Mouse (Mus musculus) hindbrain, embryonic 11.5 days (tissue): ENCODE data around the gene Tbc1d32. TPM values are rescaled to one million over a fixed set of nuclear protein-coding genes. Genes with fewer than 3 reads are reported as not detected.

ENCODE experiments used
- ATAC-seq: fragments of 200-750 bp; cut with Nextera tagmentation; 2 replicates; pipeline ENCODE4 v1.8.0; 2017; ENCODE audit warnings: mild to moderate bottlenecking, moderate TSS enrichment, moderate library complexity; ENCODE audit not compliant: low FRiP score
- DNase-seq: peaks from one replicate; pipeline ENCODE4 v3.0.0-alpha.2; 2015; ENCODE audit warnings: low spot score
- H3K27ac ChIP-seq: fragments of 300-500 bp; sonication (generic); 2 replicates; pipeline ENCODE4 v1.5.1; 2014; ENCODE audit warnings: mild to moderate bottlenecking, low read depth, low read length
- H3K27me3 ChIP-seq: fragments of 300-500 bp; sonication (generic); 2 replicates; pipeline ENCODE4 v1.6.1; 2014; ENCODE audit warnings: mild to moderate bottlenecking, low read length, moderate library complexity, mixed read lengths; ENCODE audit not compliant: control insufficient read depth, insufficient read depth
- H3K36me3 ChIP-seq: fragments of 300-500 bp; sonication (generic); 2 replicates; pipeline ENCODE4 v1.6.1; 2014; ENCODE audit warnings: mild to moderate bottlenecking, low read length, moderate library complexity, mixed read lengths; ENCODE audit not compliant: control insufficient read depth, insufficient read depth
- H3K4me1 ChIP-seq: fragments of 300-500 bp; sonication (generic); replicated peaks from 2 replicates; pipeline ENCODE4 v1.6.1; 2014; ENCODE audit warnings: low read length, mixed read lengths; ENCODE audit not compliant: control insufficient read depth, insufficient read depth
- H3K4me2 ChIP-seq: fragments of 300-500 bp; sonication (generic); replicated peaks from 2 replicates; pipeline ENCODE4 v1.6.1; 2014; ENCODE audit warnings: mild to moderate bottlenecking, low read depth, low read length
- H3K4me3 ChIP-seq: fragments of 300-500 bp; sonication (generic); 2 replicates; pipeline ENCODE4 v1.5.1; 2014; ENCODE audit warnings: low read depth, low read length
- H3K9ac ChIP-seq: fragments of 300-500 bp; sonication (generic); 2 replicates; pipeline ENCODE4 v1.6.1; 2014; ENCODE audit warnings: low read depth, low read length
- H3K9me3 ChIP-seq: fragments of 300-500 bp; sonication (generic); 2 replicates; pipeline ENCODE4 v1.6.1; 2016; ENCODE audit warnings: low read length; ENCODE audit not compliant: control insufficient read depth
- WGBS: fragments of 180-500 bp; shearing (Covaris S2); extraction: QIAGEN DNeasy Blood & Tissue Kit; methylation state at CpG from one replicate; pipeline ENCODE4 v1.1.7; 2014; 5-methylcytosine and 5-hydroxymethylcytosine counted together
- polyA plus RNA-seq: library from polyadenylated mRNA; unstranded; fragments of >200 nt; fragmentation: Nextera tagmentation; extraction: Ambion mirVana; gene quantifications from 2 replicates; pipeline ENCODE4 v1.2.1, GENCODE M21; 2014

The Tbc1d32 gene
- polyA plus RNA-seq, 1 experiment from 2014 or later: 3.8 TPM

DNA sequence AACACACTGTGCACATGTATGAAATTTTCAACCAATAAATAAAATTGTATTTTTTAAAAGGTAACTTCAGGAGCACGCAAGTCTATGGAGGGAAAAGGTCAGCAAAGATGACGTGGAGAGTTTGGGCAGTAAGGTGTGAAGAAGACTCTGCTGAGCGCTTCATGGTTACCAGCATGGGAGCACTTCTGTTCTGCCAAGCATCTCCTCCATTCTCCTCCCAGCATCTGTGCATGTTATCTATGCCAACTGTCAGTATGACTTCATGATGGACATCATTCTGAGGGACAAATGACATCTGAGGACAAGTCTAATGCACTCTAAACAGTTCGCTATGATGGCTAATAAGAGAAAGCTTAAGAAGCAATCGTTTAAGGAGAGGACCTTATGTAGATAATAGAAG, 91.3 kb downstream of the Tbc1d32 start:
- WGBS: 93% methylated on average over 5 of the region's 5 CpGs
- no peak overlapping the region for H3K4me3 ChIP-seq
- no peak overlapping the region for H3K9ac ChIP-seq
- H3K9me3 ChIP-seq: no peaks in the 10 kb centered on the region
- no peak overlapping the region for H3K27ac ChIP-seq
- H3K4me2 ChIP-seq: no peak overlapping the region
- DNase-seq (no peak), ATAC-seq (no peak)
- H3K36me3 ChIP-seq: no peaks in the 10 kb centered on the region
- H3K4me1 ChIP-seq: no peaks in the 10 kb centered on the region
- H3K27me3 ChIP-seq: no peaks in the 10 kb centered on the region

DNA sequence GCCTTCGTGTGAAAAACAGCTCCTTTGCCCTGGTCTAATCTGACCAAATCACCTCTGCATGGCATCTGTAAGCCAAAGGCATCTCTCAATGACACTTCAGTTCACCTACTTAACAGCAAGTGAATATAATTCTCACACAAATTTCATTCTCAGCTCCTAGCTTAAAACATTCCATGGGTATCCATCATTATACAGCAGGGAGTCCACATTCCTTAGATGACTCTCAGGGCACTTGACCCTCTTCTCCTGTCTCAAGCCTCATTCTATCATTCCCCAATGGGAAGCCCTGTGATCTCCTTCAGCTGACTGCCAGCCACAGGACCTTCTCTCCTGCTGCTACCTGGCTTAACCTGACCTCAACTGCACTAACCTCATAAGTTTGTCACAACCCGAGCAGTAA, 98.8 kb downstream of the Tbc1d32 start:
- Histone ChIP-seq H3K27me3 (no peaks in the 10 kb centered on the region), H3K27ac (no peak overlapping the region), H3K9me3 (no peaks in the 10 kb centered on the region), H3K4me3 (no peak overlapping the region), H3K4me1 (no peaks in the 10 kb centered on the region), H3K36me3 (no peaks in the 10 kb centered on the region), H3K4me2 (no peak overlapping the region), H3K9ac (no peak overlapping the region)
- WGBS: 83% methylated on average over 2 of the region's 2 CpGs
- ATAC-seq (no peak), DNase-seq (no peak)

DNA sequence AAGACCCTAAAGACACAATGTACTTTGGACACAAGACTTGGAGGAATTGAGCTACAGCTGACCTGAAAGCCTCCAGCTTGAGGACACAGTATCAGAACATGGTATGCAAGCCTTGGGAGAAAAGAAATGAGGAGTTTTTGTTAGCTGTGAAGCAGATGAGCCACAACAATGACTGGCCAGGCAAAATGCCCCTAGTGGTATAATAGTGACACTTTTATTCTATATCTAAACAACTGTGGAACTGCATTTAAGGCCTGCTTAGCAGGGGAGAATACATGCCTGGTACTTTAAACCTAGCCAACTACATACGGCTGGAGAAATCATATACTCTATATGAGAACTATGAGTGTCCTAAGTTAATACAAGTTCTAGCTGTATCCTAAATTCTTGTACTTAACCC, 101.5 kb downstream of the Tbc1d32 start:
- no peak overlapping the region for H3K27ac ChIP-seq
- H3K4me2 ChIP-seq: no peak overlapping the region
- no peaks in the 10 kb centered on the region for H3K36me3 ChIP-seq
- ATAC-seq (no peak), DNase-seq (no peak)
- H3K9me3 ChIP-seq: no peaks in the 10 kb centered on the region
- no peaks in the 10 kb centered on the region for H3K4me1 ChIP-seq
- no peak overlapping the region for H3K9ac ChIP-seq
- H3K4me3 ChIP-seq: no peak overlapping the region
- 90% methylated on average over 1 of the region's 1 CpGs for WGBS
- H3K27me3 ChIP-seq: no peaks in the 10 kb centered on the region

DNA sequence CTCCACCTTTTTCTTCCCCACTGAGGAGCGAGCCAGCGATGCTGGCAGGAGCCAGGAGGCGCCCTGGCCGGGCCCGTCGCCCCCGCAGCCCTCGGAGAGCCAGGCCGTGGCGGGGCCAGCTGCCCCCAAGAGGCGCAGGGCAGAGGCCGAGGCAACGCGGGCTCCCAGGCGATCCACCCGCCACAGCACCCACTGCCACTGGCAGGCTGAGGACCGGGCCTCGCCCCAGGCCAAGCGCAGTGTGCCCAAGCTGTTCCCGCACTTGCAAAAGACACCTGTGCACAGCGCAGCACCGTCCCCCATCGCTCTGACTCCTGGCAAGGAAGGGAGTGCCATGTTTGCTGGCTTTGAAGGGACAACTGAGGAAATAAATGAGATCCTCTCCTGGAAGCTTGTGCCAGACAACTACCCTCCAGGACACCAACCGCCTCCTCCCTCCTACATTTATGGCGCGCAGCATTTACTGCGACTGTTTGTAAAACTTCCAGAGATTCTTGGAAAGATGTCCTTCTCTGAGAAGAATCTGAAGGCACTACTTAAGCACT, 112.8 kb downstream of the Tbc1d32 start:
- no peaks in the 10 kb centered on the region; the same call in 1 of the 2 replicates for H3K4me1 ChIP-seq
- H3K4me2 ChIP-seq: peak overlapping the region; percentile 85
- WGBS: 13% methylated on average over 26 of the region's 27 CpGs
- H3K36me3 ChIP-seq: no peaks in the 10 kb centered on the region
- peak overlapping the region; percentile 82 for H3K9ac ChIP-seq
- ATAC-seq (peak; percentile 87), DNase-seq (no peak)
- no peaks in the 10 kb centered on the region for H3K27me3 ChIP-seq
- peak overlapping the region; percentile 59 for H3K4me3 ChIP-seq
- peak overlapping the region; percentile 74 for H3K27ac ChIP-seq
- no peaks in the 10 kb centered on the region for H3K9me3 ChIP-seq

DNA sequence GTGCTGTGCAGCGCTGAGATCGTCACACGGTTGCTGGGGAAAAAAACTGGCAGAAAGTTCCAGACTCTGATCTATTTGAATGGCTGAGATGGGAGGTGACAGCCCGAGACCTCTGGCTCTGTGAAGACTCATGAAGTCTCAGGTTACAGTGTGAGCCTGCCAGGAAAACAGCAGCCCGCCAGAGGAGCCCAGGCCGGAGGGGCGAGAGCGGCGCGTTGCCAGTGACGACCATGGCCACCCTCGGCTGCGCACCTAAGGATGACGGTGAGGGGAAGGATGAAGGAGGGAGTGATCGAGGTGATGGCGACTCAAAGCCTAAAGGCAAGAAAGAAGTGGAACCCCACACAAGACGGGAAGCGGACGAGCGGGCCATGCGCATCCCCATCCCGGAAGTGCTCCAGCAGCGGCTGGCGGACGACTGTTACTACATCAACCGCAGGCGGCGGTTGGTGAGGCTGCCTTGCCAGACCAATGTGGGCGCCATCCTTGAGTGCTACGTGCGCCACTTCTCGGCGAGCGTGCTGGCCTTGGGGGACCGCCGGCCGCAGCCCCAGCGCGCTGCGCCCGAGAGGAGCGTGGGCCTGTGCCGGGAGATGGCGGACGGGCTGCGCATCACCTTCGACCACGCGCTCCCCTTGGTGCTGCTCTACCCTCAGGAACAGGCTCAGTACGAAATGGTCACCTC, 113.4 kb downstream of the Tbc1d32 start:
- peak overlapping the region; percentile 74 for H3K27ac ChIP-seq
- peak; percentile 81 for DNase-seq
- H3K4me1 ChIP-seq: no peaks in the 10 kb centered on the region; the same call in 1 of the 2 replicates
- ATAC-seq: peak; percentile 93
- H3K9ac ChIP-seq: peak overlapping the region; percentile 82
- H3K36me3 ChIP-seq: no peaks in the 10 kb centered on the region
- peak overlapping the region; percentile 85 for H3K4me2 ChIP-seq
- no peaks in the 10 kb centered on the region for H3K9me3 ChIP-seq
- peak overlapping the region; percentile 59 for H3K4me3 ChIP-seq
- WGBS: under 1% methylated on average over 50 of the region's 50 CpGs
- H3K27me3 ChIP-seq: no peaks in the 10 kb centered on the region

DNA sequence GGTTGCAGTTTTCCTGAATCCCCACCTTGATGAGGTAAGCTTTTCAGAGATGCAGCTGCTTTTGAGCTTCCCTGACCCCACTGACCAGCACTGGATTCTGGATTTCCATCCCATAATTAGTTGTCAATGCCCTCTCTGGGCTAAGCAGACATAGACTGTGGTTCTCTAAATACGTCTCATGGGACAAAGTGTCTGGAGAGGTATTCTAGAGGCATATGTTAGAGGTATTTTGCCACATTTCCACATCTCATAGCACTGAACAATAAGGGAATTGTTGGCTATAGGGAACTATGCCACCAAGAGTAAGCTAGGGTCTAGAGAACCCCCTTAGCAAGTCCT, 121.5 kb downstream of the Tbc1d32 start:
- ATAC-seq: no peak; the same call in 1 of the 2 replicates
- no peaks in the 10 kb centered on the region for H3K9me3 ChIP-seq
- 59% methylated on average over 1 of the region's 1 CpGs for WGBS
- no peaks in the 10 kb centered on the region for H3K27me3 ChIP-seq
- H3K4me3 ChIP-seq: no peak overlapping the region
- DNase-seq: no peak
- no peaks in the 10 kb centered on the region for H3K4me1 ChIP-seq
- no peak overlapping the region for H3K27ac ChIP-seq
- H3K4me2 ChIP-seq: no peak overlapping the region
- no peak overlapping the region for H3K9ac ChIP-seq
- no peaks in the 10 kb centered on the region for H3K36me3 ChIP-seq

DNA sequence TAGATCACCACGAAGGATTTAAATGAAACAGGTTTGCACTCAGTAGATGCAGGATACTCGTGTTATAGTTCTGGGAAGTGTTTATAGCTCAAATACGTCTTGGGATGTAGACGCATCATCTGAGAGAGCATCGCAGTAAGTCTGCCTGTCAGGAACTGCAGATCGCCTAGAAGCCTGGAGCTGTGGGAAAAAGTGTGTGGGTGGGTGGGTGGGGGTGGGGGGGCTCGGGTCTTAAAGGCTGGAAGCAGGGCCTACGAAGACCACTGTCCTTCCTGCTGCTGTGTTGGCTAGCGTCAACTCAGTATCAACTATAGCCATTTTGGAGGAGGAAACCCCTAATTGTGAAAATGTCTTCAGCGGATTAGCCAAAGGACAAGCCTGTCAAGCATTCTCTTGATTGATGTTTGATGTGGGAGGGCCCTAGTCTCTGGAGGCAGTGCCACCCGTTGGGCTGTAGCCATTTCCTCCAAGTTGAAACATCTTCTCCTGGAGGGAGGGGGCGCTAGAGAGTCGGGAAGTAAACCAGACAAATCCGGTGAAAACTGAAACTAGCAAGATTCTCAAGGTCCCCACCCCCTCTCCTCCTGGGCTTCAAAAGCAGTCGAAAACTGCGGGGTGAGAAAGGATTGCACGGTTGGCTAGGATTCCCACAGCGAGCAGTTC, 122.0 kb downstream of the Tbc1d32 start, which contains the start of gene Msl3l2:
Msl3l2 (plus strand) TSS at position 585 of the 663 bp plus-strand sequence.
- DNase-seq (peak; percentile 86), ATAC-seq (peak; percentile 75)
- no peaks in the 10 kb centered on the region for H3K36me3 ChIP-seq
- H3K27ac ChIP-seq: no peak within 1 kb of the TSS
- H3K4me1 ChIP-seq: no peaks in the 10 kb centered on the region
- no peaks in the 10 kb centered on the region for H3K27me3 ChIP-seq
- no peak within 1 kb of the TSS for H3K4me2 ChIP-seq
- H3K9me3 ChIP-seq: no peaks in the 10 kb centered on the region
- no peak within 1 kb of the TSS for H3K4me3 ChIP-seq
- H3K9ac ChIP-seq: no peak within 1 kb of the TSS
- 25% methylated on average over 18 of the region's 18 CpGs for WGBS

DNA sequence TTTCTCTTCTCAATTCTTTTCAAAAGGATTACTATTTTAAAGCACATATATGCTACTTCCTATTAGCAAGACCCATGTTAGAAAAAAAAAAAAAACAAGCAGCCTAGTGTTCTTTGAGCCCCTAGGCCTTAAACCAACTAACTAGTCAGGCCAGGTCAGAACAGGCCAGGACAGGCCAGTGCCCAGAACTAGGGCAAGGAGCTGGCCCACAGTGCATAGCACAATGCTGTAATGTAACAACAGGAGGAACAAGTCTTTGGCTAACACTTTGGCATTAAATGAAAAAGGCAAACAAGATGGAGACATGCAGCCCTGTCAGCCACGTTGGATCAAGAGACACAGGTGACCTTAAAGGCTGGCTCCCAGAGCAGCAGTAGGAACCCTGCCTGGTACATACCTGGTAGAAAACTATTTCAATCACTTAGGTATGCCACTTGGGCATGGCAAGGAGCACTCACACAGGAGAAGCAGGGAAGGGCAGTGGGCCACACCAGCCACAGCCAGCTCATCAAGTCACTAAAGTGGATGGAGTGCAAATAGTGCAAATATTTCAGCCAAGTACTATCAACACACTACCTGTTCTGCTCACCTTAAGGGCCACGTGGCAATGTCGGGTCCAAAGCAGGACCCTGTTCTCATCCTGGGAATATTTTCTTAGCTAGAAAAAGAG, 128.7 kb downstream of the Tbc1d32 start:
- H3K36me3 ChIP-seq: 0 out of 2 replicates have a peak, but pooled peaks cover 2% of the 10 kb centered on the region

More for the DNA sequence above, 128.7 kb downstream of the Tbc1d32 start:
- H3K27me3 ChIP-seq: no peaks in the 10 kb centered on the region
- DNase-seq: no peak
- no peak overlapping the region for H3K9ac ChIP-seq
- H3K4me2 ChIP-seq: no peak overlapping the region
- no peak overlapping the region for H3K4me3 ChIP-seq
- no peak for ATAC-seq
- 95% methylated on average over 3 of the region's 3 CpGs for WGBS
- H3K27ac ChIP-seq: no peak overlapping the region
- H3K9me3 ChIP-seq: no peaks in the 10 kb centered on the region
- H3K4me1 ChIP-seq: no peaks in the 10 kb centered on the region
